Mouse (Mus musculus) cortical plate, adult 2 months (tissue): ENCODE results near the gene Cops7a.

Source experiments
- CTCF ChIP-seq: fragments of 200-500 bp; IDR thresholded peaks from 2 replicates; pipeline ENCODE4 v1.5.1; 2011; ENCODE audit warnings: mild to moderate bottlenecking, control low read depth, low read length; ENCODE audit not compliant: insufficient read depth; ENCODE audit errors: extremely low read depth
- POLR2A ChIP-seq: fragments of 200-500 bp; IDR thresholded peaks from 2 replicates; pipeline ENCODE4 v1.6.1; 2011; ENCODE audit warnings: mild to moderate bottlenecking, low read length, control low read depth; ENCODE audit not compliant: insufficient read depth; ENCODE audit errors: extremely low read depth

DNA sequence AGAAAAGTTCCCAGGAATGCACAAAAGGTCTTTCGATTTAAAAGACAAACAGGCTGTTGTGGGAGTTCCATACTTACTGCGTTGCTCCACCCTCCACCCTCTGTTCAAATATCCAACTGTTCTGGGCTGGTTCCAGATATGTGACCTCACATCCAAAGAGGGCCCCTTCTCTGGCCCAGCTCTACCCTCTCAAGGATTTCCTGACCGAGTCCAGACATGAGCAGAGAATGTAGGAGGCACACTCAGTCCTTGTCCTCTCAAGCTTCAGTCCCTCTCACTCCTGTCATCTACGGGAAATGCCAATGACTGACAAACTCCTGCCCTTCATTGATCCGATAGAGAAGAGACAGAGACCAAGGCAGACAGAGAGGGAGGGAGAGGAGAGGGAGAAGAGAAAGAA is 39.4 kb downstream of the Cops7a start:
- TF ChIP-seq CTCF (no peak), POLR2A (no peak)
